Mouse (Mus musculus) adrenal gland, adult (tissue): Measurements from ENCODE around the gene Cyb561.
A peak's percentile ranks its signal among the peaks of the same experiment; 100 is the strongest.

Experiments
- DNase-seq, 2 experiments: peaks; one replicate each; pipeline ENCODE4 v3.0.0; 2022 to 2023; ENCODE audit warnings: low spot score in 1 of 2; ENCODE audit not compliant: inconsistent age in 2 of 2

Cyb561 gene

DNA sequence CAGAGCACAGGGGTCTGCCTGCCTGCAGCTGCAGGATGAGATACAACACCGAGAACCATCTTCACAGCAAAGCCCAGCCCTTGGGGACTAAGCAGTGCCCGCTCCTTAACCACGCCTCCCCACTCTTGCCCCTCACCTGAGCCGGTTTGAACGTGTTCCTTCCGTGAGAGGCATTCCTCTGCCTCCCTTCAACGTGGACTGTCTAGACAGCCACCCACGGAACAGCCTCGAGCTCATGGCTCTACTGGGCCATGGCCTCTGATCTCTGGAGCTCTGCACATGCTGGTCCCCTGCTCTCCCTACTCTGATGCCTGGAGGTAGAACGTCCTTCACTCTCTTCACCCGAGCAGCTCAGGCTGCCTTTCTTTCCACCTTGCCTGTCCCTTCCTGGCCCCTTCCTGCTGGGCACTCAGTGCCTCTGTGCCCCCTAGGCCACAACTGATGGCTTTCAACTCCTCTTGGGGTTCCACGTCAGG lies at the start of gene Cyb561:
Gene Cyb561 (minus strand): TSS at position 426 of the 476 bp plus-strand sequence.
- DNase-seq, result peak; percentile 20 to 50

DNA sequence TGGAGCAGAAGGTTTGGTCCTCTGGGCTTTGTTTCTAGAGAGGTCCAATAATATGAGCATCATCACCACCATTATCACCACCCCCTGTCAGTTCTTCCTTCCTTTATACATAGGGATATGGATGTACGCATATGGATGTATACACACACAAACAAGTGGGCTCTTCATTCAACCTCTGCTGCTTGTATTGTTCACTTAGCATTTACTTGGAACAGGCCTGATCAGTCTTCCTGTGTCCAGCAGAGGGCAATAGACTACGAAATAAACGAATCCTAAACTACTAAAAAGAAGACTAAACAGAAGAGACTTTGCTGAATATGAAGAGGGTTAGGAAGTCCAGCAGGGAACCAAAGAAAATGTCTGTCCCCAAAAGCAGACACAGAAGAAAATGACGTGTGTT lies 48.6 kb upstream of the Cyb561 start:
- peak in 1 of 2 experiments; percentile 73 for DNase-seq

- DNase-seq, result no peak
These were observed 46.9 kb upstream of the Cyb561 start for GRCm38 (mm10) chr11:106000062-106000461.

GRCm38 (mm10) chr11:105994375-105994774 lies 41.2 kb upstream of the Cyb561 start, which contains the start of gene Ace3:
Gene Ace3, plus strand, starts transcription at chr11:105994675.
- DNase-seq, result no peak

DNA sequence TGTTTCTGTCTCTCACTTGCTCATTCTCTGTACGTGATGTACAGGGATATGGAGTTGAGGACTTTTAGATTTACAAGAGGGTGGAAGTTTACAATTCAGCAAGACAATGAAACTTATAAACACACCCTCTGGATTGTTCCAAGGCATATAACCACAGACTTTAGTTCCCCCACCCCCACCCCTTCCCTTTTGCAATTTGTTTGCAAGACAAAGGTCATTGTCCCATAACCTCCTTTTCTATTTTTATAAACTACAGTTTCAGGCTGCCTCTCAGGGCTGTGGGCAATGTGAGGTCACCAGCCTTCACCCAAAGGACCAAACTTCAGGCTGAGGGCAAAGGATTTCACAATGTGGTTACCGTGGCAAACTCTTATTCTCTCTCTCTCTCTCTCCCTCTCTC lies 37.1 kb upstream of the Cyb561 start:
- peak in 1 of 2 experiments; percentile 55 for DNase-seq

- no peak for DNase-seq
These were observed 36.3 kb upstream of the Cyb561 start for GRCm38 (mm10) chr11:105989446-105989845.

DNA sequence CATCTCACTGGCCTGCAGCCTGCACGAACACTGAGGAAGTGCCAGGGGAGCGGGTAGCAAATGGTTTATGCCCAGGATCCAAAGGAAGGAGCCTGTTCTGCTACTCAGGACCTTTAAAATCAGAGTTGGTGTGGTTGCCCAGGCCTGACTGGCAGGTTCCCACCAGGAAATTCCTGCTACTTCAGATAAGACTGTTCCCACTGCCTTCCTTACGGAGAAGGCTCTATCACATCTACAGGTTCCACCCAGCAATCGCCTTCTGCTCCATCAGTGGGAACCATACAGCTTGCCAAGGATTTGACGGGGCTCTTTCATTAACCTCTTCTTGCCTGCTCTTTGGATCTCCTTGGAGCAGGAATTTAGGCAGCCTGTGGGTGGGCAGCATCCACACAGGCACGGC lies 34.3 kb upstream of the Cyb561 start:
- no peak for DNase-seq

DNA sequence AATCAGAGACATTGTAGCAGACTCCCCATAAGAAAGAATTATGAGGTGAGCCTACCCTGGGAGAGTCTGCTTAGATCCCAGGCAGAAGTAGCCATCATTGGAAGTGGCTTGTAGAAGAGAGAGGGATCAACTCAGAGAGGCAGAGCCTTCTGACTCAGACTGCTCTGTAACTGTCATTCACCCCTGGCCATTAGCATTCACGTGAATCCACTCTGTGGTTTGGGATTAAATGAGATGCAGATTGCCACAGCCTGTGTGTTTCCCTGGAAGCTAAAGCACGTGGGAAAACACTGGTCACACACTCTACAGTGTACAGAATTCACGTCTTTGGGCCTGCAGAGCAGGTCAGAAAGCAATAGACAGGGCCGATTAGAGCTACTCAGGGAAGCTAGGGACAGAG lies 31.3 kb upstream of the Cyb561 start:
- no peak for DNase-seq

- no peak for DNase-seq
These were observed 25.5 kb upstream of the Cyb561 start for GRCm38 (mm10) chr11:105978634-105979033.

DNA sequence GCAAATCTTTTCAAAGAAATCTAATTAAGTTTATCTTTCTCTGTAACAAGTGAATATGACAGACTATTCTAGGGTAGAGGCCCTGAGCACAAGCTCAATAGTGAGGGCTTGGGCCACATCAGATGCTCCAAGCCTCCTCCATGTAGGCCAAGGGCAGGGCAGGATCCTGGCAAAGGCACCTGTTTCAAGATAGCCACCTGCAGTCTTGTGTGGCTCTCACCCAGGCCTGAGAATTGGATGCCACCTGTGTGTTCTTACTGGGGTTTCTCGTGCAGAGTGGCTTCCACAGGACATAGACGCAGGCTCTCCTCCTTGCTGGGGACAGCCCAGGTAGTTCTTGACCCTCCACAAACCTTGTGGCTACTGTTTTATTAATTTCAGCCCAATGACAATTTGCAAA lies 25.1 kb upstream of the Cyb561 start:
- DNase-seq, result no peak

- no peak for DNase-seq
These were observed 22.5 kb upstream of the Cyb561 start for GRCm38 (mm10) chr11:105975636-105976035.

DNA sequence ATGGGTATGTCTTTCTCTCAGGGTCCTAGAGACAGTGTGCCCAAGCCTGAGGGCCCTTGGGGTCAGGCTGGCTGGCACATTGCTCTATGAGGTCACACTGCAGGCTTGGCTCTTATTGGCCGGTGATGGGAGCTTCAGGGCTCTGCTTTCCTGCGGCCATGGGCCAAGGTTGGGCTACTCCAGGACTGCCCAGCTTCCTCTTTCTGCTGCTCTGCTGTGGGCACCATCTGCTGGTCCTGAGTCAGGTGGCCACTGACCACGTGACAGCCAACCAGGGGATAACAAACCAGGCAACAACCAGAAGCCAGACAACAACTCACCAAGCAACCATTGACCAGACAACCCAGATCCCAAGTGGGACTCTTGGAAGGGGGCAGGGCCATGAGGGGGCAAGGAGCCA lies 21.9 kb upstream of the Cyb561 start:
- DNase-seq, result no peak

- no peak for DNase-seq
These were observed 21.5 kb upstream of the Cyb561 start for GRCm38 (mm10) chr11:105974593-105974992.

GRCm38 (mm10) chr11:105969516-105969915 lies 16.4 kb upstream of the Cyb561 start:
- DNase-seq, result peak; percentile 61 to 82

DNA sequence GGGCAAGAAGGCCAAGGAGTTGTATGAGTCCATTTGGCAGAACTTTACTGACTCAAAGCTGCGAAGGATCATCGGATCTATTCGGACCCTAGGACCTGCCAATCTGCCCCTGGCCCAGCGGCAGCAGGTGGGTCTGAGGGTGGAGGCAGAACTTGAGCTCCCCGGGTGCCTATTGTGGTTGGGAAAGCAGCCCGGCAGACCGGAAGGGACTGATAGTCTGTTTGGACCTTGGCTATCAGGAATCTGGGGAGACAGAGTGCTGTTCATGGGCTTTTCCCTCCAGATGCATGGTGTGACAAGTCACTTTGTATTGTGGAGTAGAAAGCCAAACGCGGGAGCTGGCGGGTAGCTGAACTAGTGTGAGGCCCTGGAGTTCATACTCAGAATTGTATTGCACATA lies 15.8 kb upstream of the Cyb561 start:
- no peak for DNase-seq

GRCm38 (mm10) chr11:105967741-105968574 lies 14.8 kb upstream of the Cyb561 start, which contains the start of gene Ace:
Gene Ace, plus strand, starts transcription at chr11:105967945.
- peak in 1 of 2 experiments; percentile 66 for DNase-seq

GRCm38 (mm10) chr11:105966288-105966687 lies 13.2 kb upstream of the Cyb561 start:
- DNase-seq, result no peak

DNA sequence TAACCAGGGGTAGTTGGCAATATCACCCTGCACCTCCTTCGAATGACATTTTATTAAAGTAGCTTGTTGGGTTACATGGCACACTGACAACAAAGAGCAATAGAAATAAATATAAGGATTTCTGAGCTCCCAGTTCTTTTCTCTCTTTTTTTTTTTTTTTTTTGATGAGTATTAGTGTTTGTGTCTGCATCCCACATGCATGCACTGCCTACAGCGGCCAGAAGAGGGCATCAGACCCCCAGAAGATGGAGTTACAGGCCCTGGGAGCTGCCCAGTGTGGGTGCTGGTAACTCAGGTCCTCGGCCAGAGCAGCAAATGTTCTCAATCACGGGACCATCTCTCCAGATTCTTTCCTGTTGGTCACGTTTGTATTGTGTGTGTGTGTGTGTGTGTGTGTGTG lies 11.6 kb upstream of the Cyb561 start:
- no peak for DNase-seq

GRCm38 (mm10) chr11:105959355-105959754 lies 6.2 kb upstream of the Cyb561 start:
- peak in 1 of 2 experiments; percentile 25 for DNase-seq

DNA sequence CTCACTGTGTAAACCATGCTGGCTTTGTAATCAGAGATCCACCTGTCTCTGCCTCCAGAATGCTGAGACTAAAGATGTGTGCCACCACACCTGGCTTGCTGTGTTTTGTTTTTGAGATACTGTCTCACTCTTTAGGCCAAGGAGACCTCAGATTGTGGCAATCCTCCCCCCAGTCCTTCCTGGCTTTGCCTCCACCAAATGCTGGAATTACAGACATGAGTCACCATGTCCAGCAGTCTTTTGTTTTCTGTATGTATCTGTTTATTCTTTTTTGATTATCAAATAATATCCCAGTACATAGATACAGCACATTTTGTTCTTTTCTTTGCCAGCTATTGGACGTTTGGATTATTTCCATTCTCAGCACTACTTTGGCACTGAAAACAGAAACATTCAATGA lies 5.4 kb upstream of the Cyb561 start:
- no peak for DNase-seq

- DNase-seq, result no peak
These were observed 4.4 kb upstream of the Cyb561 start for GRCm38 (mm10) chr11:105957501-105957900.

DNA sequence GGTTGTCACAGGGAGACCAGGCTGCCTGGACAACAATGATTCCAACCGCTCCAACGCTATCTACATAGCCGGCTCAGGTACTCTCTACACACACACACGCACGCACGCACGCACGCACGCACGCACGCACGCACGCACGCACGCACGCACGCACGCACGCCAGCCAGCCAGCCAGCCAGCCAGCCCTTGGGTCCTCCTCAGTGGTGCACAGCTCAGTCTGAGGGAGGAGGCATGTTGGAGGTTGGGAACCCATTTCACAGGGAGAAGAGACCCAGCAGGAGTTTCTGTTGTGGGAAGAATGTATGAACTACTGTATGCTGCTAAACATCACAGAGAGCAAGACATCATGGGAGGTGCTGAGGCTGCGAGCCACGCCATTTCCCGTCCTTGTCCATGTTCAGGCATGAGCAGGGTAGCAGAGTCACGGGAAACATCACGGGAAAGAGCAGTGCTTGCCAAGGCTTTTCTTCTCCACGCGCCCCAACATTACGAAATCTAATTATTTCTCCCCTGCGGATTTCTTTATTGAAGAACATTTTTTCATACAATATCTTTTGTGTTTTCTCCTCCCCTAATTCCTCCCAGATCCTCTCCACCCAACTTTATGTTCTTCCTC lies 2.8 kb upstream of the Cyb561 start:
- no peak for DNase-seq
